Mouse (Mus musculus) cortical plate, adult 2 months (tissue): ENCODE results near the gene Tnxb. TPM values are rescaled to one million over a fixed set of nuclear protein-coding genes. Genes with fewer than 3 reads are reported as not detected.

Experiments
- H3K27ac ChIP-seq: fragments of 200-500 bp; 2 replicates; pipeline ENCODE4 v1.5.1; 2012; ENCODE audit warnings: low read length, control low read depth, inconsistent platforms; ENCODE audit not compliant: insufficient read depth
- H3K4me1 ChIP-seq: fragments of 200-500 bp; 2 replicates; pipeline ENCODE4 v1.6.1; 2011; ENCODE audit warnings: low read length; ENCODE audit not compliant: control insufficient read depth, insufficient read depth
- H3K4me3 ChIP-seq: fragments of 200-500 bp; 2 replicates; pipeline ENCODE4 v1.5.1; 2011; ENCODE audit warnings: mild to moderate bottlenecking, low read length, control low read depth; ENCODE audit not compliant: insufficient read depth
- CTCF ChIP-seq: fragments of 200-500 bp; IDR thresholded peaks from 2 replicates; pipeline ENCODE4 v1.5.1; 2011; ENCODE audit warnings: mild to moderate bottlenecking, control low read depth, low read length; ENCODE audit not compliant: insufficient read depth; ENCODE audit errors: extremely low read depth
- POLR2A ChIP-seq: fragments of 200-500 bp; IDR thresholded peaks from 2 replicates; pipeline ENCODE4 v1.6.1; 2011; ENCODE audit warnings: mild to moderate bottlenecking, low read length, control low read depth; ENCODE audit not compliant: insufficient read depth; ENCODE audit errors: extremely low read depth
- polyA plus RNA-seq: library from polyadenylated mRNA; depleted of rRNA; stranded (reverse); fragments of >200 nt; gene quantifications from 2 replicates; pipeline ENCODE4 v1.2.3, GENCODE M21; 2012; rRNA removed

Gene Tnxb
- polyA plus RNA-seq, 1 experiment: 2.2 TPM

- Histone ChIP-seq H3K4me1 (no peaks in the 10 kb centered on the region), H3K4me3 (no peak overlapping the region), H3K27ac (no peak overlapping the region)
- no peak for TF ChIP-seq POLR2A
- no peak for TF ChIP-seq CTCF
Measured at GRCm38 (mm10) chr17:34746531-34746930, 76.2 kb downstream of the Tnxb start.

GRCm38 (mm10) chr17:34761471-34761870, 91.1 kb downstream of the Tnxb start:
- TF ChIP-seq CTCF (no peak), POLR2A (no peak)
- H3K27ac ChIP-seq: no peak overlapping the region
- no peaks in the 10 kb centered on the region for H3K4me1 ChIP-seq
- H3K4me3 ChIP-seq: no peak overlapping the region

Other genes with a start within 250 kb of the Tnxb start
- gene Btnl4, start 193.2 kb upstream of the Tnxb start, polyA plus RNA-seq: not detected in 2 replicates
- not detected in 2 replicates for gene Btnl6, start 153.2 kb upstream of the Tnxb start, polyA plus RNA-seq
- gene Notch4, start 106.3 kb upstream of the Tnxb start, polyA plus RNA-seq: 3.4 and 3.8 TPM in 2 replicates
- gene Gpsm3, start 80.7 kb upstream of the Tnxb start, polyA plus RNA-seq: 2.9 and 3.5 TPM in 2 replicates
- 66.2 and 72.6 TPM in 2 replicates for gene Pbx2, start 79.3 kb upstream of the Tnxb start, polyA plus RNA-seq
- 1.5 and 1.6 TPM in 2 replicates for gene Ager, start 72.7 kb upstream of the Tnxb start, polyA plus RNA-seq
- gene Rnf5, start 66.8 kb upstream of the Tnxb start, polyA plus RNA-seq: 125 and 130 TPM in 2 replicates
- 225 and 236 TPM in 2 replicates for gene Agpat1, start 66.3 kb upstream of the Tnxb start, polyA plus RNA-seq
- 5.3 and 6.1 TPM in 2 replicates for gene Egfl8, start 54.6 kb upstream of the Tnxb start, polyA plus RNA-seq
- 31.1 and 32.7 TPM in 2 replicates for gene Ppt2, start 42.0 kb upstream of the Tnxb start, polyA plus RNA-seq
- 160 and 165 TPM in 2 replicates for gene Prrt1, start 41.0 kb upstream of the Tnxb start, polyA plus RNA-seq
- gene Fkbpl, start 25.8 kb upstream of the Tnxb start, polyA plus RNA-seq: 7.8 and 8.7 TPM in 2 replicates
- 59.6 and 64.1 TPM in 2 replicates for gene Atf6b, start 23.4 kb upstream of the Tnxb start, polyA plus RNA-seq
- 10.7 and 14.8 TPM in 2 replicates for gene C4b, start 73.3 kb downstream of the Tnxb start, polyA plus RNA-seq
- not detected in 2 replicates for gene Cyp21a1, start 134.0 kb downstream of the Tnxb start, polyA plus RNA-seq
- gene Stk19, start 166.4 kb downstream of the Tnxb start, polyA plus RNA-seq: 80.0 and 80.7 TPM in 2 replicates
- 53.1 and 55.5 TPM in 2 replicates for gene Dxo, start 166.5 kb downstream of the Tnxb start, polyA plus RNA-seq
- 74.0 and 81.2 TPM in 2 replicates for gene Skiv2l, start 179.7 kb downstream of the Tnxb start, polyA plus RNA-seq
- gene Nelfe, start 179.9 kb downstream of the Tnxb start, polyA plus RNA-seq: 56.3 and 65.8 TPM in 2 replicates
- 0.08 and 0.32 TPM in 2 replicates for gene Cfb, start 192.0 kb downstream of the Tnxb start, polyA plus RNA-seq
- gene Zbtb12, start 208.9 kb downstream of the Tnxb start, polyA plus RNA-seq: 4.8 and 4.9 TPM in 2 replicates
- gene Gm20547, start 211.5 kb downstream of the Tnxb start, polyA plus RNA-seq: 0.04 and 0.13 TPM in 2 replicates
- gene C2, start 227.7 kb downstream of the Tnxb start, polyA plus RNA-seq: 3.2 and 3.4 TPM in 2 replicates
- gene Ehmt2, start 227.9 kb downstream of the Tnxb start, polyA plus RNA-seq: 247 and 264 TPM in 2 replicates
- 0.46 and 0.49 TPM in 2 replicates for gene Slc44a4, start 243.9 kb downstream of the Tnxb start, polyA plus RNA-seq